Mouse (Mus musculus): ENCODE results near the gene Erh. TPM values are rescaled to one million over a fixed set of nuclear protein-coding genes. Genes with fewer than 3 reads are reported as not detected.

Erh gene
- 25.7 and 41.2 TPM in 2 replicates for polyA plus RNA-seq (2012; rRNA removed; ENCODE audit: low replicate concordance)

DNA sequence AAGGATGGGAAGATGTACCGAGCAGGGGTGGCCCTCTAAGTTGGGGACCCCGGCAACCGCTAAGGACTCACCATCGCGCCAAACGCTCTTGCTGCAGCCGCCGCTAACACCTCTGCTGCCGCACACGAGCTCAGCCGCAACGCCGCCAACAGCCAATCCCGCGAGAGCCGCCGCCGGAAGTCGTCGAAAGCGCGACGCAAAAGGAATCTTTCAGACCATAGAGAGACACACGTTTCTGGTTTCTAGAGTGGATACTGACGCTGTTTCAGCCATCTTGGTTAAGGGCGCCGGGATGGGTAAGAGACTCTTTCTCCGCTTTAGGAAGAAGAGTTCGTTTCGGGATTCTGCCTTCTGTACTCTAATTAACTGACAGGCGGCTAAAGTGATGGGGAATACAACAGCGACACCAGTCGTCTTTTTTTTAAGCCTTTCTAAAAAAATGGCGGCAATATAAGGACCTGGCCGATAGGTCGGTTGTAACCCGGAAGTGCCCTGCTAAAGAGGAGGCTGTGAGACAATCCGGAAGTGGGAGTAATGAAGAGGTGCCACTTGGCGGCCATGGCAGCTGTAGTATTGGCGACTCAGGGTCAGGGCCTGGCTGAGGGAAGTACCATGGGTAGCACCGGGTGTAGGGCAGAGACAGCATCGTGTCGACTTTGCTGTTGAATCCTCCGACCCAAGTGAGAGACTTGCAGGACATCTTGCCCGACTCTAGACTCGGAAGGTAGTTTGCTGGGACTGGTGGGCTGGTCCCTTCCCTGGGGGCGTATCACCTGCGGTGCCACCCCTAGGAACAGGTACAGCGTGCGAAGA, at the start of gene Erh, which contains the start of gene Slc39a9:
Gene Erh (minus strand): TSS at position 649 of the 813 bp plus-strand sequence.
Gene Slc39a9 (plus strand): TSS at position 191 of the 813 bp plus-strand sequence.

DNA sequence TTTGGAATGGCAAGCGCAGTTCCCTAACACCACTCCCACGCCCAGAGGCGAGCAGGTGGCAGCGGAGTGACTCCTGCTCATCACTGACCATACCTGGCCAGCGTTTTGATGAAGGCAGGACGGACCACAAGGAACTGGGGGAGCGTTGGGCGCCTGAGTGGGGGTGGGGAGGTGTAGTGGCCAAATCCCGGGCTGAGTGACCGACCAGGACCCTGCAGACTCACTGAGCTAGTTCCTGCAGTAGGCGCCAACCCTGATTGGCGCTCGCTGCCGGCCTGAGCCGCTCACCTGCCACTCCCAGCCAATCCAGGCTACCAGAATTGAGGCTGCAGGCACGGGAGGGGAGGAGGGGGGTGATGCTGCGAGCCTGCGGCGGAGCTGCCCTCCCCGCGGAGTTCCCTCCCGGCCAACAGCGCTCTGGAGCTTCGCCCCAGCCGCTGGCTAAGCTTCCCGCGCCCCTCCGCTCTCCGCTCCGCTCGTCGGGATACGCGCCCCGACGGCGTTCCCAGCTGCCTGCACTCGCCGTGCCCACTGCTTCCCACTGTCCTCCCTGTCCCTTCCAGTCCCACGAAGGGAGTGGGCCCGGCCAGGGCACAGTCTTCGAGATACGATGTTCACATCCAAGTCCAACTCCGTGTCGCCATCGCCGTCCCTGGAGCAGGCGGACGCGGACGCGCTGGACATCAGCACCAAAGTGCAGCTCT, 48.3 kb upstream of the Erh start, which contains the start of gene Plekhd1:
Gene Plekhd1 (plus strand): TSS at position 323 of the 704 bp plus-strand sequence.

Other genes starting within 250 kb of the Erh start
- gene Dcaf5, start 207.7 kb downstream of the Erh start, polyA plus RNA-seq (2012; rRNA removed; ENCODE audit: low replicate concordance) = 25.4 and 31.1 TPM in 2 replicates
- 12.4 and 21.0 TPM in 2 replicates for gene Exd2, start 181.2 kb downstream of the Erh start, polyA plus RNA-seq (2012; rRNA removed; ENCODE audit: low replicate concordance)
- 7.5 and 21.0 TPM in 2 replicates for gene Galnt16, start 126.1 kb downstream of the Erh start, polyA plus RNA-seq (2012; rRNA removed; ENCODE audit: low replicate concordance)
- gene Slc39a9, start 458 bp downstream of the Erh start, polyA plus RNA-seq (2012; rRNA removed; ENCODE audit: low replicate concordance) = 39.4 and 55.5 TPM in 2 replicates
- 0.03 and 1.6 TPM in 2 replicates for gene Plekhd1, start 48.2 kb upstream of the Erh start, polyA plus RNA-seq (2012; rRNA removed; ENCODE audit: low replicate concordance)
- 0.05 TPM in 1 of 2 replicates, not detected in the other for gene Ccdc177, start 116.3 kb upstream of the Erh start, polyA plus RNA-seq (2012; rRNA removed; ENCODE audit: low replicate concordance)
- gene Susd6, start 146.2 kb upstream of the Erh start, polyA plus RNA-seq (2012; rRNA removed; ENCODE audit: low replicate concordance) = 28.4 and 48.1 TPM in 2 replicates

Data from subcutaneous adipose tissue, adult 2 months (tissue).